Mouse (Mus musculus) heart, embryonic 11.5 days (tissue): ENCODE measurements around the gene Klhl33. TPM values are rescaled to one million over a fixed set of nuclear protein-coding genes. Genes with fewer than 3 reads are reported as not detected.

Experiments used
- polyA plus RNA-seq: library from polyadenylated mRNA; unstranded; fragments of >200 nt; fragmentation: Nextera tagmentation; extraction: Ambion mirVana; gene quantifications from 2 replicates; pipeline ENCODE4 v1.2.1, GENCODE M21; 2014

The Klhl33 gene
- polyA plus RNA-seq, 1 experiment from 2014 or later, result 0.11 TPM

Other genes with a start within 250 kb of the Klhl33 start
- not detected in 2 replicates for gene Olfr747, start 204.3 kb downstream of the Klhl33 start, polyA plus RNA-seq
- gene Olfr748, start 190.1 kb downstream of the Klhl33 start, polyA plus RNA-seq, result not detected in 2 replicates
- gene Olfr749, start 152.4 kb downstream of the Klhl33 start, polyA plus RNA-seq, result not detected in 2 replicates
- gene Ttc5, start 112.0 kb downstream of the Klhl33 start, polyA plus RNA-seq, result 51.7 and 55.8 TPM in 2 replicates
- gene Ccnb1ip1, start 89.8 kb downstream of the Klhl33 start, polyA plus RNA-seq, result not detected in 2 replicates
- gene Parp2, start 89.7 kb downstream of the Klhl33 start, polyA plus RNA-seq, result 45.2 and 48.5 TPM in 2 replicates
- gene Tep1, start 26.9 kb downstream of the Klhl33 start, polyA plus RNA-seq, result 4.4 and 6.5 TPM in 2 replicates
- gene Osgep, start 27.4 kb upstream of the Klhl33 start, polyA plus RNA-seq, result 124 and 136 TPM in 2 replicates
- 177 and 188 TPM in 2 replicates for gene Apex1, start 27.5 kb upstream of the Klhl33 start, polyA plus RNA-seq
- 30.3 and 33.6 TPM in 2 replicates for gene Pip4p1, start 33.3 kb upstream of the Klhl33 start, polyA plus RNA-seq
- gene Pnp, start 33.6 kb upstream of the Klhl33 start, polyA plus RNA-seq, result 46.6 and 49.6 TPM in 2 replicates
- gene Gm49342, start 47.0 kb upstream of the Klhl33 start, polyA plus RNA-seq, result not detected in 2 replicates
- gene Pnp2, start 58.5 kb upstream of the Klhl33 start, polyA plus RNA-seq, result 0.47 and 0.61 TPM in 2 replicates
- gene Rnase10, start 110.2 kb upstream of the Klhl33 start, polyA plus RNA-seq, result 0.23 and 0.24 TPM in 2 replicates
- gene Rnase9, start 144.4 kb upstream of the Klhl33 start, polyA plus RNA-seq, result not detected in 2 replicates
- gene Rnase11, start 152.7 kb upstream of the Klhl33 start, polyA plus RNA-seq, result not detected in 2 replicates
- gene Rnase12, start 160.2 kb upstream of the Klhl33 start, polyA plus RNA-seq, result 0.46 TPM in 1 of 2 replicates, not detected in the other
- gene Olfr750, start 176.9 kb upstream of the Klhl33 start, polyA plus RNA-seq, result not detected in 2 replicates
- gene Rnase4, start 193.6 kb upstream of the Klhl33 start, polyA plus RNA-seq, result 11.5 and 12.6 TPM in 2 replicates
- gene Ang, start 193.6 kb upstream of the Klhl33 start, polyA plus RNA-seq, result 2.1 and 2.8 TPM in 2 replicates
- not detected in 2 replicates for gene Eddm3b, start 216.9 kb upstream of the Klhl33 start, polyA plus RNA-seq
- gene Rnase6, start 226.4 kb upstream of the Klhl33 start, polyA plus RNA-seq, result not detected in 2 replicates
- gene Rnase1, start 249.3 kb upstream of the Klhl33 start, polyA plus RNA-seq, result not detected in 2 replicates